Mouse (Mus musculus) adrenal gland (tissue): ENCODE measurements around the gene Fam71f2.

Experiments
- intact Hi-C: fragments of 180-260 bp; cut with DNase I; formaldehyde crosslinking; loops from one replicate; pipeline ENCODE4 v1.15.1; 2025

Gene Fam71f2

GRCm38 (mm10) chr6:29276746-29277145 lies 2.6 kb upstream of the Fam71f2 start:
- intact Hi-C loops: loop anchor here (5.0 kb wide), 1 partner anchor 109 kb away; the partner anchor contains the start of gene Rbm28

- intact Hi-C loops: loop anchor here (2.0 to 5.0 kb wide), 3 partner anchors 38 to 111 kb away; partner anchors contain the start of gene Rbm28
These were observed 703 bp upstream of the Fam71f2 start for GRCm38 (mm10) chr6:29278513-29279267.

GRCm38 (mm10) chr6:29280671-29281070 lies 1.3 kb downstream of the Fam71f2 start:
- intact Hi-C loops: no loop called here

GRCm38 (mm10) chr6:29286870-29287269 lies 7.5 kb downstream of the Fam71f2 start:
- intact Hi-C loops: no loop called here

- intact Hi-C loops: no loop called here
These were observed 8.1 kb downstream of the Fam71f2 start for GRCm38 (mm10) chr6:29287481-29287880.

GRCm38 (mm10) chr6:29287944-29288343 lies 8.6 kb downstream of the Fam71f2 start:
- intact Hi-C loops: no loop called here

- intact Hi-C loops: no loop called here
These were observed 9.3 kb downstream of the Fam71f2 start for GRCm38 (mm10) chr6:29288651-29289050.

- intact Hi-C loops: no loop called here
These were observed 19.7 kb downstream of the Fam71f2 start for GRCm38 (mm10) chr6:29299112-29299511.

- intact Hi-C loops: no loop called here
These were observed 23.9 kb downstream of the Fam71f2 start for GRCm38 (mm10) chr6:29303251-29303650.

GRCm38 (mm10) chr6:29303726-29304125 lies 24.3 kb downstream of the Fam71f2 start:
- intact Hi-C loops: no loop called here

GRCm38 (mm10) chr6:29305462-29305861 lies 26.1 kb downstream of the Fam71f2 start:
- intact Hi-C loops: no loop called here

GRCm38 (mm10) chr6:29308846-29309605 lies 29.6 kb downstream of the Fam71f2 start:
- intact Hi-C loops: no loop called here

GRCm38 (mm10) chr6:29313690-29314202 lies 34.4 kb downstream of the Fam71f2 start:
- intact Hi-C loops: no loop called here

- intact Hi-C loops: no loop called here
These were observed 37.9 kb downstream of the Fam71f2 start for GRCm38 (mm10) chr6:29317286-29317685.

- intact Hi-C loops: no loop called here
These were observed 38.5 kb downstream of the Fam71f2 start for GRCm38 (mm10) chr6:29317941-29318340.

- intact Hi-C loops: no loop called here
These were observed 39.5 kb downstream of the Fam71f2 start, which contains the start of gene Fam71f1 for GRCm38 (mm10) chr6:29318879-29319278. Gene Fam71f1, plus strand, starts transcription at chr6:29319140.

- intact Hi-C loops: no loop called here
These were observed 42.2 kb downstream of the Fam71f2 start for GRCm38 (mm10) chr6:29321586-29321985.

- intact Hi-C loops: no loop called here
These were observed 42.8 kb downstream of the Fam71f2 start for GRCm38 (mm10) chr6:29322147-29322546.

- intact Hi-C loops: no loop called here
These were observed 43.3 kb downstream of the Fam71f2 start for GRCm38 (mm10) chr6:29322735-29323134.

GRCm38 (mm10) chr6:29326961-29327360 lies 47.6 kb downstream of the Fam71f2 start:
- intact Hi-C loops: no loop called here

- intact Hi-C loops: no loop called here
These were observed 50.1 kb downstream of the Fam71f2 start for GRCm38 (mm10) chr6:29329514-29329913.
